Mouse (Mus musculus) limb, embryonic 14.5 days (tissue): ENCODE results near the gene Acat1. TPM values are rescaled to one million over a fixed set of nuclear protein-coding genes. Genes with fewer than 3 reads are reported as not detected.

Experiments used
- ATAC-seq: fragments of 200-750 bp; cut with Nextera tagmentation; 2 replicates; pipeline ENCODE4 v1.8.0; 2017; ENCODE audit warnings: low read depth, moderate number of reproducible peaks, moderate TSS enrichment; ENCODE audit not compliant: low FRiP score
- DNase-seq: peaks from one replicate; pipeline ENCODE4 v3.0.0-alpha.2; 2015; ENCODE audit warnings: low spot score
- H3K27ac ChIP-seq: fragments of 300-500 bp; sonication (generic); replicated peaks from 2 replicates; pipeline ENCODE4 v1.5.1; 2014; ENCODE audit warnings: low read depth, mild to moderate bottlenecking, low read length, moderate library complexity, mixed read lengths
- H3K27me3 ChIP-seq: fragments of 300-500 bp; sonication (generic); 2 replicates; pipeline ENCODE4 v1.6.1; 2014; ENCODE audit warnings: low read length, mixed read lengths; ENCODE audit not compliant: control insufficient read depth, insufficient read depth
- H3K36me3 ChIP-seq: fragments of 300-500 bp; sonication (generic); 2 replicates; pipeline ENCODE4 v1.6.1; 2014; ENCODE audit warnings: mild to moderate bottlenecking, low read length, moderate library complexity, mixed read lengths; ENCODE audit not compliant: control insufficient read depth, insufficient read depth
- H3K4me1 ChIP-seq: fragments of 300-500 bp; sonication (generic); 2 replicates; pipeline ENCODE4 v1.6.1; 2014; ENCODE audit warnings: antibody characterized with exemption, low read length, mixed read lengths; ENCODE audit not compliant: control insufficient read depth, insufficient read depth
- H3K4me2 ChIP-seq: fragments of 300-500 bp; sonication (generic); replicated peaks from 2 replicates; pipeline ENCODE4 v1.6.1; 2014; ENCODE audit warnings: low read depth, mild to moderate bottlenecking, low read length, moderate library complexity; ENCODE audit not compliant: severe bottlenecking
- H3K4me3 ChIP-seq: fragments of 300-500 bp; sonication (generic); replicated peaks from 2 replicates; pipeline ENCODE4 v1.5.1; 2014; ENCODE audit warnings: low read length
- H3K9ac ChIP-seq: fragments of 300-500 bp; sonication (generic); 2 replicates; pipeline ENCODE4 v1.6.1; 2014; ENCODE audit warnings: mild to moderate bottlenecking, low read depth, low read length, moderate library complexity; ENCODE audit not compliant: severe bottlenecking
- H3K9me3 ChIP-seq: fragments of 300-500 bp; sonication (generic); 2 replicates; pipeline ENCODE4 v1.6.1; 2016; ENCODE audit warnings: low read length; ENCODE audit not compliant: control insufficient read depth
- POLR2A ChIP-seq: fragments of 200-500 bp; IDR thresholded peaks from 2 replicates; pipeline ENCODE4 v1.8.0; 2012; ENCODE audit warnings: inconsistent platforms, mild to moderate bottlenecking, moderate library complexity, borderline replicate concordance; ENCODE audit not compliant: insufficient read depth, insufficient read length; ENCODE audit errors: extremely low read depth
- WGBS: fragments of 180-500 bp; shearing (Covaris S2); extraction: QIAGEN DNeasy Blood & Tissue Kit; methylation state at CpG from one replicate; pipeline ENCODE4 v1.1.7; 2014; 5-methylcytosine and 5-hydroxymethylcytosine counted together
- polyA plus RNA-seq, 2 experiments: library from polyadenylated mRNA; depleted of rRNA in 1 of 2; stranded (reverse) in 1 of 2; unstranded in 1 of 2; fragments of >200 nt; fragmentation: Nextera tagmentation in 1 of 2; extraction: Ambion mirVana in 1 of 2; gene quantifications; 2 replicates each; pipeline versions ENCODE4 v1.2.1 to v1.2.3; 2012 to 2014

Acat1 gene
- 70.7 and 105 TPM in 2 replicates for polyA plus RNA-seq (2012; rRNA removed)
- polyA plus RNA-seq (2014; fragmentation: Nextera tagmentation; extraction: Ambion mirVana), result 154 and 166 TPM in 2 replicates

- Histone ChIP-seq H3K27ac (peak within 1 kb of the TSS; percentile 63; the same call in 1 of the 2 replicates), H3K9me3 (no peaks in the 10 kb centered on the region), H3K9ac (peak within 1 kb of the TSS; percentile 95), H3K4me2 (peak within 1 kb of the TSS; percentile 64), H3K36me3 (peaks cover 9% of the 10 kb centered on the region), H3K27me3 (no peaks in the 10 kb centered on the region), H3K4me1 (peaks cover 4% of the 10 kb centered on the region), H3K4me3 (peak within 1 kb of the TSS; percentile 87)
- 0 out of 2 replicates have a peak, but pooled peaks have one; percentile 14 for TF ChIP-seq POLR2A
- peak; percentile 96 for DNase-seq
- ATAC-seq, result peak; percentile 95
- 3% methylated on average over 51 of the region's 52 CpGs for WGBS
Measured at GRCm38 (mm10) chr9:53609968-53610781, at the start of gene Acat1. Gene Acat1, minus strand, starts transcription at chr9:53610382.

- Histone ChIP-seq H3K4me2 (no peak overlapping the region), H3K27ac (no peak overlapping the region), H3K36me3 (peaks cover 84% of the 10 kb centered on the region), H3K4me3 (no peak overlapping the region), H3K9me3 (no peaks in the 10 kb centered on the region), H3K9ac (no peak overlapping the region), H3K27me3 (no peaks in the 10 kb centered on the region), H3K4me1 (no peaks in the 10 kb centered on the region)
- no peak for ATAC-seq
- TF ChIP-seq POLR2A, result no peak
- 96% methylated on average over 6 of the region's 6 CpGs for WGBS
- no peak for DNase-seq
Measured at GRCm38 (mm10) chr9:53634796-53635195, 24.6 kb upstream of the Acat1 start.

- Histone ChIP-seq H3K27ac (no peak overlapping the region), H3K4me3 (no peak overlapping the region), H3K4me2 (no peak overlapping the region), H3K36me3 (peaks cover 44% of the 10 kb centered on the region), H3K4me1 (no peaks in the 10 kb centered on the region), H3K27me3 (no peaks in the 10 kb centered on the region), H3K9me3 (no peaks in the 10 kb centered on the region), H3K9ac (no peak overlapping the region)
- no peak for ATAC-seq
- DNase-seq, result no peak
- WGBS, result 83% methylated on average over 8 of the region's 8 CpGs
- no peak for TF ChIP-seq POLR2A
Measured at GRCm38 (mm10) chr9:53615246-53615645, 5.1 kb upstream of the Acat1 start.

GRCm38 (mm10) chr9:53614286-53614685 lies 4.1 kb upstream of the Acat1 start:
- ATAC-seq (no peak), DNase-seq (no peak)
- no peak overlapping the region for H3K4me3 ChIP-seq
- TF ChIP-seq POLR2A, result no peak
- WGBS, result 80% methylated on average over 4 of the region's 4 CpGs
- peaks cover 36% of the 10 kb centered on the region for H3K36me3 ChIP-seq
- no peak overlapping the region for H3K27ac ChIP-seq
- H3K9me3 ChIP-seq, result no peaks in the 10 kb centered on the region
- no peak overlapping the region for H3K4me2 ChIP-seq
- H3K4me1 ChIP-seq, result peaks cover 2% of the 10 kb centered on the region
- H3K9ac ChIP-seq, result no peak overlapping the region
- H3K27me3 ChIP-seq, result no peaks in the 10 kb centered on the region

DNA sequence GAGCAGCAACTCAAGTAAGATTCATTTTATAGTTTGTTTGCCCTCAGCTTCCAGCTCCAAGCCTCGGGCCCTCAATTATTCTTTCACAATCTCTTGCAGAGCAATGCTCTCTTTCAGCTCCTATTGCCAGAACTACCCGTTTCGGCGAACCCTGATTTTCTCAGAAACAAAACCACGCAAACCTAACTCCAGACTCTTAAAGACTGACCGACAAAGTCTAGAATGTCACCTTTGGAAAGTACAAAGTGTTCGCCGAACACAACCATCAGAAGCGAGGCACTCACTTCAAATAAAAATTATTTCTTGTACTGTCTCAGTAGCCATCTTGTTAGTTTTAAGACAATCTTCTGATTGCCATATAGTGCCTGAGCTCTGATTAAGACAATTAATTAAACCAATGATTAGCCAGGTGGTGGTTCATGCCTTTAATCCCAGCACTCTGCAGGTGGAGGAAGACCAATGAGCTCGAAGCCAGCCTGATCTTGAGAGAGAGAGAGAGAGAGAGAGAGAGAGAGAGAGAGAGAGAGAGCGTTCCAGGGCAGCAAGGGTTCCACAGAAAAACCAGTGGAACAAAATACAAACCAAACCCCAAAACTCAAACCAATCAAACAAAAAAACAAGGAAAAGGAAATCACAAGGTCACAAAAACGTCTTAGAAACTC lies 745 bp downstream of the Acat1 start:
- H3K4me2 ChIP-seq, result peak overlapping the region; percentile 64
- no peaks in the 10 kb centered on the region for H3K9me3 ChIP-seq
- no peak for ATAC-seq
- no peak for DNase-seq
- no peak overlapping the region for H3K27ac ChIP-seq
- TF ChIP-seq POLR2A, result no peak
- peak overlapping the region; percentile 95 for H3K9ac ChIP-seq
- H3K36me3 ChIP-seq, result 0 out of 2 replicates have a peak, but pooled peaks cover 7% of the 10 kb centered on the region
- H3K4me3 ChIP-seq, result peak overlapping the region; percentile 87
- H3K4me1 ChIP-seq, result peaks cover 4% of the 10 kb centered on the region
- WGBS, result 75% methylated on average over 12 of the region's 12 CpGs
- no peaks in the 10 kb centered on the region for H3K27me3 ChIP-seq
